Mouse (Mus musculus) colon, adult 2 months (tissue): ENCODE results near the gene Gata3. TPM values are rescaled to one million over a fixed set of nuclear protein-coding genes. Genes with fewer than 3 reads are reported as not detected.

Experiments used
- polyA plus RNA-seq: library from polyadenylated mRNA; depleted of rRNA; stranded (reverse); fragments of >200 nt; gene quantifications from 2 replicates; pipeline ENCODE4 v1.2.3, GENCODE M21; 2012; rRNA removed

Gata3 gene
- polyA plus RNA-seq: 0.98 and 1.3 TPM in 2 replicates

GRCm38 (mm10) chr2:9889651-9890183 is at the start of gene Gata3:
TSS of gene Gata3 (minus strand) at chr2:9890034.

GRCm38 (mm10) chr2:9888913-9889650 is 752 bp downstream of the Gata3 start, which contains the start of gene 9230102O04Rik:
TSS of gene 9230102O04Rik (minus strand) at chr2:9889540.

GRCm38 (mm10) chr2:9881051-9881591 is 8.7 kb downstream of the Gata3 start, which contains the start of gene 4930412O13Rik:
TSS of gene 4930412O13Rik (plus strand) at chr2:9881252.

Other genes with a start within 250 kb of the Gata3 start
- gene 4930412O13Rik, start 8.8 kb downstream of the Gata3 start, polyA plus RNA-seq: not detected in 2 replicates
- gene 9230102O04Rik, start 494 bp downstream of the Gata3 start, polyA plus RNA-seq: not detected in 2 replicates
- gene Taf3, start 158.6 kb upstream of the Gata3 start, polyA plus RNA-seq: 4.5 and 6.9 TPM in 2 replicates
- 258 and 291 TPM in 2 replicates for gene Atp5c1, start 190.5 kb upstream of the Gata3 start, polyA plus RNA-seq
- gene Kin, start 190.6 kb upstream of the Gata3 start, polyA plus RNA-seq: 1.6 and 1.9 TPM in 2 replicates
- gene Itih2, start 241.4 kb upstream of the Gata3 start, polyA plus RNA-seq: 2.1 and 4.0 TPM in 2 replicates